Mouse (Mus musculus): ENCODE results near the gene Abtb1. TPM values are rescaled to one million over a fixed set of nuclear protein-coding genes. Genes with fewer than 3 reads are reported as not detected.

The Abtb1 gene
- polyA plus RNA-seq, 1 experiment = 239 TPM

DNA sequence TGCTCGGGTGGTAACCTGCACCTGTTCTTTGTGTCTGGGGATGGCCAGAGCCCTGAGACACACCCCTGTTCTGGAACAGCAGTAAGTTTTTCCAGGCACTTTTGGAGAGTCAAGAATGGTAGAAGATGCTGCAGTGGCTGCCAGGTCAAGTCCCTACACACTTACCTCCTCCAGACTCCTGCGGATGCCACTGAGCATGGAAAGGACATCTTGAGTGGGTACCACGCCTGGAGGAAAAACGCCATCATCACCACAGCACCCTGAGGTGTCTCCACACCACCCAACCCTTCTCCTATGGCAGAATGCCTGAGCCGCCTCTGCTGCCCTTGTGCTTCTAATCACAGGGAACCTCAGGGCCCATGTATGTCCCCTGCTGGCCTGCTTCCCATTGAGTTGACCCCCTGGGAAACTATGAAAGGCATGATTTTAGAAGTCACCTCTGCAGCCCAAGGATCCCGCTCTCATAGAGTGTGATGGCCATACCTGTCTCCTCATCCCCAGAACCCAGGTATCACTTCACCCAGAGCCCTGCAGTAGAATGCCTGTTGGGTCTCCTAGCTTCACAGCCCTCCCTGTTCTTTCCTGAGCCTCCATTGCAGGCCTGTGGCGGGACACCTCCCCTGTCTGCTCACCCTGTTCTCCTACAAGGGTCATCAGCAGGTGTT is 3.2 kb upstream of the Abtb1 start:
- 92% methylated on average over 7 of the region's 7 CpGs for WGBS
- Histone ChIP-seq H3K27ac (ENCODE audit: control insufficient read depth, insufficient read depth, low read length) (no peak overlapping the region), H3K27me3 (ENCODE audit: control insufficient read depth, insufficient read depth, low read length) (no peaks in the 10 kb centered on the region), H3K4me1 (replicated peaks; ENCODE audit: control insufficient read depth, insufficient read depth, low read length) (peaks cover 13% of the 10 kb centered on the region), H3K4me3 (ENCODE audit: control insufficient read depth, insufficient read depth, low read length) (no peak overlapping the region), H3K36me3 (ENCODE audit: control insufficient read depth, insufficient read depth, low read length) (no peaks in the 10 kb centered on the region)
- DNase-seq = no peak
- TF ChIP-seq CTCF (IDR thresholded peaks at IDR 0.05; ENCODE audit: borderline replicate concordance, control insufficient read depth, extremely low read depth, insufficient read depth, low read length, poor library complexity) (no peak), POLR2A (IDR thresholded peaks at IDR 0.05; ENCODE audit: control insufficient read depth, extremely low read depth, insufficient read depth, low read length, poor library complexity) (no peak)

- Histone ChIP-seq H3K36me3 (ENCODE audit: control insufficient read depth, insufficient read depth, low read length) (peaks cover 1% of the 10 kb centered on the region), H3K27me3 (ENCODE audit: control insufficient read depth, insufficient read depth, low read length) (no peaks in the 10 kb centered on the region), H3K4me3 (ENCODE audit: control insufficient read depth, insufficient read depth, low read length) (no peak overlapping the region), H3K4me1 (replicated peaks; ENCODE audit: control insufficient read depth, insufficient read depth, low read length) (peaks cover 13% of the 10 kb centered on the region), H3K27ac (ENCODE audit: control insufficient read depth, insufficient read depth, low read length) (no peak overlapping the region)
- no peak for DNase-seq
- TF ChIP-seq POLR2A (IDR thresholded peaks at IDR 0.05; ENCODE audit: control insufficient read depth, extremely low read depth, insufficient read depth, low read length, poor library complexity) = no peak
- no peak for TF ChIP-seq CTCF (IDR thresholded peaks at IDR 0.05; ENCODE audit: borderline replicate concordance, control insufficient read depth, extremely low read depth, insufficient read depth, low read length, poor library complexity)
- 93% methylated on average over 9 of the region's 9 CpGs for WGBS
Measured at GRCm38 (mm10) chr6:88843781-88844725, 2.3 kb upstream of the Abtb1 start.

- Histone ChIP-seq H3K27me3 (ENCODE audit: control insufficient read depth, insufficient read depth, low read length) (no peaks in the 10 kb centered on the region), H3K36me3 (ENCODE audit: control insufficient read depth, insufficient read depth, low read length) (peaks cover 7% of the 10 kb centered on the region), H3K4me1 (replicated peaks; ENCODE audit: control insufficient read depth, insufficient read depth, low read length) (peaks cover 13% of the 10 kb centered on the region), H3K27ac (ENCODE audit: control insufficient read depth, insufficient read depth, low read length) (no peak overlapping the region), H3K4me3 (ENCODE audit: control insufficient read depth, insufficient read depth, low read length) (no peak overlapping the region)
- no peak for DNase-seq
- 83% methylated on average over 7 of the region's 7 CpGs for WGBS
- TF ChIP-seq CTCF (IDR thresholded peaks at IDR 0.05; ENCODE audit: borderline replicate concordance, control insufficient read depth, extremely low read depth, insufficient read depth, low read length, poor library complexity) (no peak), POLR2A (IDR thresholded peaks at IDR 0.05; ENCODE audit: control insufficient read depth, extremely low read depth, insufficient read depth, low read length, poor library complexity) (no peak)
Measured at GRCm38 (mm10) chr6:88843241-88843640, 1.5 kb upstream of the Abtb1 start.

DNA sequence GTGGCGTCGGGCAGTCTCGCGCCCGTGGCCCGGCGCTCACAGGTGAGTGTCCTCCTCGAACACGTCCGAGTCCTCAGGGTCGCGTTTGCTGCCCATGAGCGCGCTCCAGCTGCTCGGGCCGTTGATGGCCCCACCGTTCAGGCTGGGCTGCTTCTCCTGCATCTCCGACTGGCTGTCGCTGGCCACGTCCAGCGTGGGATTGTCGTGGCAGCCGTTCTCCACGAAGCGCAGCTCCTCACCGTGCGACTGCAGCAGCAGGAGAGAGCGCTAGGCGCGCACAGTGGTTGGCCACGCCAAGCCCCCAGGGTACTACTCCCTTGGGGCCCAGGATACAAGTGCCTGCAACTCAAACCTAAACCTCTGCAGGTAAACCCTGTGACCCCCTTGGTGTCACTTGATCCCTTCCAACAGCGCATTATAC is 957 bp upstream of the Abtb1 start:
- TF ChIP-seq CTCF (IDR thresholded peaks at IDR 0.05; ENCODE audit: borderline replicate concordance, control insufficient read depth, extremely low read depth, insufficient read depth, low read length, poor library complexity) = no peak
- no peak for TF ChIP-seq POLR2A (IDR thresholded peaks at IDR 0.05; ENCODE audit: control insufficient read depth, extremely low read depth, insufficient read depth, low read length, poor library complexity)
- Histone ChIP-seq H3K27ac (ENCODE audit: control insufficient read depth, insufficient read depth, low read length) (no peak overlapping the region), H3K4me3 (ENCODE audit: control insufficient read depth, insufficient read depth, low read length) (peak overlapping the region; percentile 93), H3K27me3 (ENCODE audit: control insufficient read depth, insufficient read depth, low read length) (no peaks in the 10 kb centered on the region), H3K36me3 (ENCODE audit: control insufficient read depth, insufficient read depth, low read length) (peaks cover 11% of the 10 kb centered on the region), H3K4me1 (replicated peaks; ENCODE audit: control insufficient read depth, insufficient read depth, low read length) (peaks cover 13% of the 10 kb centered on the region)
- no peak for DNase-seq
- 5% methylated on average over 32 of the region's 32 CpGs for WGBS

DNA sequence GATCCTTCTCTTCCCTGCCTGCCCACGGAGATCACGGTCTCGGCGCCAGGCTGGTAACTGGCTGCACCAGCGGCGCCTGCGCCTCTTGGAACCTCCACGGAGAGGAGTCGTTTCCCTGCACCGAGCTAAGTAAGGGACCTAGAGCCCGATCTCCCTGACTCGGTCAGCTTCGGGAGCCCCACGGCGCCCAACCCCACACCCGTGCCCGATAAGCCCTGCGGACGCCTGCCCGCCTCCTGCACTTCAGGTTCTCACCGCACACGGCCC is 337 bp downstream of the Abtb1 start:
- H3K27ac ChIP-seq (ENCODE audit: control insufficient read depth, insufficient read depth, low read length) = peak overlapping the region; percentile 49
- H3K4me1 ChIP-seq (replicated peaks; ENCODE audit: control insufficient read depth, insufficient read depth, low read length) = peaks cover 13% of the 10 kb centered on the region
- peak overlapping the region; percentile 93 for H3K4me3 ChIP-seq (ENCODE audit: control insufficient read depth, insufficient read depth, low read length)
- no peaks in the 10 kb centered on the region for H3K27me3 ChIP-seq (ENCODE audit: control insufficient read depth, insufficient read depth, low read length)
- TF ChIP-seq CTCF (IDR thresholded peaks at IDR 0.05; ENCODE audit: borderline replicate concordance, control insufficient read depth, extremely low read depth, insufficient read depth, low read length, poor library complexity) (no peak), POLR2A (IDR thresholded peaks at IDR 0.05; ENCODE audit: control insufficient read depth, extremely low read depth, insufficient read depth, low read length, poor library complexity) (no peak)
- peaks cover 13% of the 10 kb centered on the region for H3K36me3 ChIP-seq (ENCODE audit: control insufficient read depth, insufficient read depth, low read length)
- WGBS = 0% methylated on average over 22 of the region's 22 CpGs
- DNase-seq = no peak

DNA sequence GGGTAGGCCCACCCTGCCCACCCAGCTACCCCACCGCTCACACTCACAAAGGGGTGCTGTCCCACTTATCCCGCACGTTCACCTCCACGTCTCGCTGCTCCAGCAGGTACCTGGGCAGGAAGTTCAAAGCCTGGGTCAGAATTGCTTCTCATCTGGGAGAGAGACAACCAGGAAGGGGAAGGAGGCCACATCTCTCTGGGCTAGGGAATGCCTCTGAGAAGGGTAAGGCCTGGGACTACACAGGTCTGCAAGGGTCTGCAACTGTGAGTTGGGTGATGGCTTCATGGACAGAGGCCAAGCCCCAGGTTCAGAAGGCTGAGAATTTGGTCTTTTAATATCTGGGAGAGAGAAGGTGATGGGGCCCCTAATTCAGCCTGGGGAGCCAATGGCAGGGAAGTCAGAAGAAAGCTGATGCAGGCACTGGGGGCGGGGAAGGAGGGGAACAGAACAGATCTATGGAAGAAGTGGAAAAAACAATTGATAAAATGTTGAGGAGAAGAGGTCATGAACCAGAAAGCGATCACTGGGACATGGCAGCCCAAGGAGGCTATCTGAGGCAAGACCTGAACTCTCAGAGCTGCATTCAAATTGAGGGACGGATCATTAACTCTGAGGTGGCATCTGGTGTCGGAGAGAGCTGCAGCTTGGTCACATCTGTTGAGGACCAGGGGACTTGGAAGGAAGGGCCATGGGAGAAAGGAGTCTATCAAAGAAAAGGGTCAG is 832 bp downstream of the Abtb1 start:
- Histone ChIP-seq H3K36me3 (ENCODE audit: control insufficient read depth, insufficient read depth, low read length) (peaks cover 18% of the 10 kb centered on the region), H3K4me1 (replicated peaks; ENCODE audit: control insufficient read depth, insufficient read depth, low read length) (peaks cover 13% of the 10 kb centered on the region), H3K27me3 (ENCODE audit: control insufficient read depth, insufficient read depth, low read length) (no peaks in the 10 kb centered on the region), H3K27ac (ENCODE audit: control insufficient read depth, insufficient read depth, low read length) (peak overlapping the region; percentile 49), H3K4me3 (ENCODE audit: control insufficient read depth, insufficient read depth, low read length) (peak overlapping the region; percentile 93)
- 56% methylated on average over 9 of the region's 9 CpGs for WGBS
- DNase-seq = no peak
- TF ChIP-seq CTCF (IDR thresholded peaks at IDR 0.05; ENCODE audit: borderline replicate concordance, control insufficient read depth, extremely low read depth, insufficient read depth, low read length, poor library complexity) (no peak), POLR2A (IDR thresholded peaks at IDR 0.05; ENCODE audit: control insufficient read depth, extremely low read depth, insufficient read depth, low read length, poor library complexity) (no peak)

Data from thymus, adult 2 months (tissue).